Mouse (Mus musculus) liver, embryonic 11.5 days (tissue): ENCODE results near the gene Prrc2a. TPM values are rescaled to one million over a fixed set of nuclear protein-coding genes. Genes with fewer than 3 reads are reported as not detected.

ENCODE experiments used
- ATAC-seq: fragments of 200-750 bp; cut with Nextera tagmentation; replicated peaks from 2 replicates; pipeline ENCODE4 v1.8.0; 2017; ENCODE audit warnings: moderate number of reproducible peaks, mild to moderate bottlenecking, moderate TSS enrichment, moderate library complexity; ENCODE audit not compliant: low FRiP score
- DNase-seq: peaks from one replicate; pipeline ENCODE4 v3.0.0-alpha.2; 2017; ENCODE audit warnings: low spot score
- H3K27ac ChIP-seq: fragments of 300-500 bp; sonication (generic); 2 replicates; pipeline ENCODE4 v1.5.1; 2014; ENCODE audit warnings: mild to moderate bottlenecking, low read depth, low read length, control low read depth
- H3K27me3 ChIP-seq: fragments of 300-500 bp; sonication (generic); replicated peaks from 2 replicates; pipeline ENCODE4 v1.6.1; 2014; ENCODE audit warnings: low read length, mixed read lengths; ENCODE audit not compliant: control insufficient read depth, insufficient read depth
- H3K36me3 ChIP-seq: fragments of 300-500 bp; sonication (generic); 2 replicates; pipeline ENCODE4 v1.6.1; 2014; ENCODE audit warnings: mild to moderate bottlenecking, low read length, moderate library complexity, mixed read lengths; ENCODE audit not compliant: control insufficient read depth, insufficient read depth
- H3K4me1 ChIP-seq: fragments of 300-500 bp; sonication (generic); replicated peaks from 2 replicates; pipeline ENCODE4 v1.6.1; 2014; ENCODE audit warnings: low read length, mixed read lengths; ENCODE audit not compliant: control insufficient read depth, insufficient read depth
- H3K4me2 ChIP-seq: fragments of 300-500 bp; sonication (generic); 2 replicates; pipeline ENCODE4 v1.6.1; 2014; ENCODE audit warnings: mild to moderate bottlenecking, control low read depth, moderate library complexity
- H3K4me3 ChIP-seq: fragments of 300-500 bp; sonication (generic); 2 replicates; pipeline ENCODE4 v1.5.1; 2014; ENCODE audit warnings: low read depth, low read length, control low read depth
- H3K9ac ChIP-seq: fragments of 300-500 bp; sonication (generic); 2 replicates; pipeline ENCODE4 v1.6.1; 2014; ENCODE audit warnings: low read depth, low read length, control low read depth
- H3K9me3 ChIP-seq: fragments of 300-500 bp; sonication (generic); 2 replicates; pipeline ENCODE4 v1.6.1; 2016; ENCODE audit warnings: low read length, inconsistent platforms, mixed read lengths; ENCODE audit not compliant: control insufficient read depth
- WGBS: fragments of 180-500 bp; shearing (Covaris S2); extraction: QIAGEN DNeasy Blood & Tissue Kit; methylation state at CpG from one replicate; pipeline ENCODE4 v1.1.7; 2014; 5-methylcytosine and 5-hydroxymethylcytosine counted together
- polyA plus RNA-seq: library from polyadenylated mRNA; unstranded; fragments of >200 nt; fragmentation: Nextera tagmentation; extraction: Ambion mirVana; gene quantifications from 2 replicates; pipeline ENCODE4 v1.2.1, GENCODE M21; 2014

Prrc2a gene
- polyA plus RNA-seq, 1 experiment from 2014 or later = 205 TPM

DNA sequence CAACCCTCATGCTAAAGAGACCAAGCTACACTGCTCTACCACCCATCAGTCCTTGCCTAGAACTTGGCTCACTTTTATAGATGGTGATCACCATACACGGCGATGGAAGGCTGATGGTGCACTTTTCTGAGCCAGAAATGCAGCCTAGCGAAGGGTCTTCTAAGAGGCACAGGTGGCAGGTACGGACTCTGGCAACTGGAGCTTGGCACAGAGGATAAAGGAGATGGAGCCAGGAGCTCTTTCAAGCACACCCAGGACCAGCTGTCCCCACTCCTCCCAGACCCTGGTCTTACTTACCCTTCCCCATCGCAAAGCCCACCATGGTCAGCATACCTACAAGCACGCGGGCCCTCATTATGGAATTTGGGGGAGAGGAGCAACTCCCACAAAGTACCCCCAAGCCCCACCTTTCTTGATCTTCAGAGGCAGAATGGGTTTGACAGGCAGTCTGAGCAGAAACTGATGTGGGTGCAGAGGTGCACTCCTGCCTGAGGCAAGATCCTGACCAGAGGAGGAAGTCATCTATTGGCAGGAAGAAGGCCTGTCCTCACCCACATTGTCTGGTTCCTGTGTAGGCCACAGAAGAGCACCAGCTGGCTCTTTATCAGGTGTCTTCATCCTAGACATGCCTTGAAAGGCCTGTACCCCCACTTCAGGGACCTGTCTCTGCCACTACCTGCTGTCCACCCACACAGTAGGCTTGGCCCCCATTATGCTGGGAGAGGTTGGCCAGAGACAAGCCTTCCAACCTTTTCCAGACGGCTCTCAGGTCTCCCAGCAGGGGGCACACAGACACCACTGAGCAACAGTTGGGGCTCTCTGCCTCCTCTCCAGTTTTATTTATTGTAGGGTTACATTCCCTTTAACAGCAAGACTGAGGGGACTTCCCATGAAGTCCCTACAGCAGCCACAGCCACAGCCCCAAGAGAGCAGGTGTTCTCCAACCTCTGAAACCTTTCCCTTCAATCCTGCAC lies 49.4 kb downstream of the Prrc2a start, which contains the start of gene Ly6g5b:
Gene Ly6g5b, minus strand, starts transcription at position 383 of the 974 bp plus-strand sequence.
- 79% methylated on average over 8 of the region's 8 CpGs for WGBS
- H3K4me3 ChIP-seq = no peak within 1 kb of the TSS
- DNase-seq (no peak), ATAC-seq (peak; percentile 34; the same call in 1 of the 2 replicates)
- H3K9ac ChIP-seq = no peak within 1 kb of the TSS
- no peak within 1 kb of the TSS for H3K27ac ChIP-seq
- H3K9me3 ChIP-seq = no peaks in the 10 kb centered on the region
- H3K27me3 ChIP-seq = no peaks in the 10 kb centered on the region
- peaks cover 21% of the 10 kb centered on the region for H3K36me3 ChIP-seq
- no peak within 1 kb of the TSS for H3K4me2 ChIP-seq
- H3K4me1 ChIP-seq = peaks cover 5% of the 10 kb centered on the region; the same call in 1 of the 2 replicates

DNA sequence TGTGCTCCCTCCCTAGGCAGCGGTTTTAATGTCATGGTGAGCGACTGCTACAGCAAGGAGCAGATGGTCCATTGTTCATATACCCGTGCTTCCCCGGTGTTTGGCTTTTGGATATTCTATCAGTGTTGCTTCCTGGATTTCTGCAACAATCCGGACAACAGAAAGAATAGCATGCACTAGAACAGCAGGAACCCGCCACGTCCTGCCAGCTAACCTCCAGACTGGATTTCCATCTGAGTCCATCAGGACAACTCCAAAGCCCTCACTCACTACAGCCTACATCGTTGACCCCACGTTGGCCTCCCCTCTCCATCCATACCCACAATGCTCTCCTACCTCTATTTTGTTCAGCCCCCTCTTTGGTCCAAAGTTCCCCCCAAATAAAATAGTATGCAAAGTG lies 52.9 kb downstream of the Prrc2a start:
- H3K4me3 ChIP-seq = no peak overlapping the region
- no peak for ATAC-seq
- peaks cover 2% of the 10 kb centered on the region; the same call in 1 of the 2 replicates for H3K36me3 ChIP-seq
- no peak overlapping the region for H3K27ac ChIP-seq
- DNase-seq = no peak
- H3K4me2 ChIP-seq = no peak overlapping the region
- WGBS = 72% methylated on average over 9 of the region's 9 CpGs
- no peaks in the 10 kb centered on the region for H3K27me3 ChIP-seq
- no peak overlapping the region for H3K9ac ChIP-seq
- no peaks in the 10 kb centered on the region for H3K9me3 ChIP-seq
- no peaks in the 10 kb centered on the region for H3K4me1 ChIP-seq

DNA sequence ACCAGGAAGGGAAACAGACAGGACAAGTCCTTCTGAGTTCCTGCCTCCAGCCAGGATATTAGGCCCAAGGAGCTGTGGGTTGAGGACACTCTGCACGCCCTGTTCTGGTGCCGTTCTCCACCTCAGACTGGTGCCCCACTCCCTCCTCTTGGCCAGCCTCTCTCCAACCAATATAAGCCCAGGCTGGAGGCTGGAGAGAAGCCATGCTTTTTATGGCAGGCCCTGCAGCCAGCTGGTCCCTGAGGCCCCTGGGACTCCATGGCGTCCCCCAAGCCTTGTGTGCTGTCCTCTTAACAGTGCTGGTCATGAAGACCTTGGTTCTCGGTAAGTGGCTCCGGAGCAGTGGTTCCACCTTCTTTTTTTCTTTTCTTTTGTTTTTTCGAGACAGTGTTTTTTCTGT lies 56.6 kb downstream of the Prrc2a start, which contains the start of gene Ly6g5c:
Gene Ly6g5c, plus strand, starts transcription at position 183 of the 400 bp plus-strand sequence.
- H3K4me1 ChIP-seq = peaks cover 32% of the 10 kb centered on the region
- H3K4me2 ChIP-seq = no peak within 1 kb of the TSS
- no peak within 1 kb of the TSS for H3K4me3 ChIP-seq
- H3K27me3 ChIP-seq = no peaks in the 10 kb centered on the region
- no peak within 1 kb of the TSS for H3K9ac ChIP-seq
- no peak for ATAC-seq
- H3K36me3 ChIP-seq = peaks cover 5% of the 10 kb centered on the region; the same call in 1 of the 2 replicates
- 84% methylated on average over 6 of the region's 6 CpGs for WGBS
- no peaks in the 10 kb centered on the region for H3K9me3 ChIP-seq
- no peak within 1 kb of the TSS for H3K27ac ChIP-seq
- DNase-seq = no peak

DNA sequence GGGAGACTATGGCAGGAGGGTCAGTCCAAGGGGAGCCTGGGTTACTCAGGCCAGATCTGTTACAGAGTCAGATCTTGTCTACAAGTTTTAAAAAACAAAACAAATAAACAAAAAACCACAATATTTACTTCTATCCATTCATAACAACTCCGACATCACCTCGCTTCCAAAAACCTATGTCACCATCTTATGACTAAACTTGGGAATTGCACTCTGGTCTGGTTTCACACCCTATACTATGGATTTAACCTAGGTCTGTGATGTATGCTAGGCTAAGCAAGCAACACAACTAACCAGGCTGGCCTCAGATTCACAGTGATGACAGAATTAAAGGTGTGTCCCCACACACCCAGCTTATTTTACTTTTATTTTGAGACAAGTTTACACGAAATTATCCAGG lies 58.2 kb downstream of the Prrc2a start:
- WGBS = 71% methylated on average over 3 of the region's 3 CpGs
- no peak overlapping the region for H3K27ac ChIP-seq
- ATAC-seq = no peak
- H3K9ac ChIP-seq = no peak overlapping the region
- peaks cover 41% of the 10 kb centered on the region for H3K4me1 ChIP-seq
- H3K4me3 ChIP-seq = no peak overlapping the region
- no peaks in the 10 kb centered on the region for H3K27me3 ChIP-seq
- H3K9me3 ChIP-seq = no peaks in the 10 kb centered on the region
- DNase-seq = no peak
- H3K4me2 ChIP-seq = no peak overlapping the region; the same call in 1 of the 2 replicates
- peaks cover 19% of the 10 kb centered on the region for H3K36me3 ChIP-seq

DNA sequence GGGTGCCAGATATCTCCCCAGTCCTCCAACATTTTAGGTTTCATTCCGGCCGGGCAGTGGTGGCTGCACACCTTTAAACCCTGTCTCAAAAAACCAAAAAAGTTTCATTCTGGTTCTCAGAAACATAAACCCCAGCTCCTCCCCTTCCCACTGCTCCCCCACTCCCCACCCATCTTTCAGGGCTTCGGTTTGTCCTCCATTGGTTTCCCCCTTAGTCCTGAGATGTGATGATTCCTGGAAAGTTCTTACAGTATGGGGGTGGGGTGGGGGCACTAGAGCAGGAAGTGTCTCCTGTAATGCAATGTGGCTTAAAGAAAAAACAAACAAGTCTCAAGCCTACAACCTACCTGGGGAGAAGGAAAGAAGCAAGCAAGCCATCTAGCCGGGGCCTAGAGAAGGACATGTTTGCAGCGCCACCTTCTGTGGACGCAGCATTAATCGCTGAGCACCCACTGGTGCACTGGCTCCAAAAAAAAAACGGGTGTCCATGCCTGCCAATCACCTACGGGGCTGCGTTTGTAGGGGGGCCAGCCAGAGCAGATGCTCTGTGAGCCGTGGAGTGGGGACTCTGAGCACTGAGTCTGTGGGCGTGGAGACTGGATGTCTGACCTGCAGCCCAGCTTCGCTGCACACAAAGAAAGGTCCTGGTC lies 58.8 kb downstream of the Prrc2a start:
- Histone ChIP-seq H3K27ac (peak overlapping the region; percentile 57), H3K4me3 (no peak overlapping the region), H3K4me1 (peaks cover 41% of the 10 kb centered on the region), H3K27me3 (no peaks in the 10 kb centered on the region), H3K36me3 (peaks cover 26% of the 10 kb centered on the region), H3K9me3 (no peaks in the 10 kb centered on the region), H3K4me2 (peak overlapping the region; percentile 27), H3K9ac (peak overlapping the region; percentile 7; the same call in 1 of the 2 replicates)
- peak; percentile 53; the same call in 1 of the 2 replicates for ATAC-seq
- no peak for DNase-seq
- WGBS = 30% methylated on average over 13 of the region's 13 CpGs

DNA sequence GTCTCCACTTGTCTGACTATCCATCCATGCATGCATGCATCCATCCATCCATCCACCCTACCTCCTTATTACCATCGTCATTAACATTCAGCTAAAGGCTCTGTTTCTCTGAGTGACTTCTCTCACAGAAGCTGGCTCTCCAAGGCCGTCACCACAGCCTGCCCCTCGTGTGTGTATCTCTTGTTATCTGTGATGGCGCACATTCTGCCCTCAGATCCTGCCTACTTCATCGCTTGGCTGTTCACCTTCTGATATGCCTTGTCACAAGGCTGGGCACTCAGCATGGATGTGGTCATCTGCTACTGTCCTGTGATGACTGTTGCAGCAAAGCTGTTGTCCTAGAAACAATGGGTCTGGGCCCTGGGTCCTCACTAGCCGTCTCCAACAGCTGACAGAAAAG lies 59.9 kb downstream of the Prrc2a start:
- H3K36me3 ChIP-seq = peaks cover 30% of the 10 kb centered on the region
- H3K27me3 ChIP-seq = no peaks in the 10 kb centered on the region
- no peak overlapping the region for H3K4me3 ChIP-seq
- ATAC-seq (peak; percentile 85), DNase-seq (no peak)
- H3K4me2 ChIP-seq = peak overlapping the region; percentile 27
- 44% methylated on average over 6 of the region's 6 CpGs for WGBS
- peaks cover 41% of the 10 kb centered on the region for H3K4me1 ChIP-seq
- H3K27ac ChIP-seq = peak overlapping the region; percentile 73
- H3K9ac ChIP-seq = peak overlapping the region; percentile 52
- H3K9me3 ChIP-seq = no peaks in the 10 kb centered on the region

DNA sequence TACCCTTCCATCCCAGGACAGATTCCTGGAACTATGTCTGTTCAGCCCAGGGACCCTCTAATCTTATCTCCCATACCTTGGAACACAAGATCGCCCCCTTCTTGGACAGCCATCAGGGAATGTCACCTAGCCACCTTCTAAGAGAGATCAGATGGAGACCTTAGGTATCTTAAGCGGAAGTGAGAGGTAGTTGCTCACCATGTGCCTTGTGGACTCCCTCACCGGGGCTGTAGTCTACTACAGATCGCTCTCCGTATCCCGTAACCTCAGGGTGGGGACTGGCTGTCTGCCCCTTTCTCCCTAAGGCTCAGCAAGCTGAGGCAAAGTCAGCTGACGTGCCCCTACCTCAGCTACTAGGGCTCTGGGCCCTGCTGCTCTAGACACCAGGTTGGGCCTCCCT lies 60.6 kb downstream of the Prrc2a start:
- Histone ChIP-seq H3K4me1 (peaks cover 41% of the 10 kb centered on the region), H3K36me3 (peaks cover 34% of the 10 kb centered on the region), H3K27me3 (no peaks in the 10 kb centered on the region), H3K4me3 (no peak overlapping the region), H3K4me2 (peak overlapping the region; percentile 27), H3K9ac (peak overlapping the region; percentile 52), H3K27ac (peak overlapping the region; percentile 73), H3K9me3 (no peaks in the 10 kb centered on the region)
- WGBS = 75% methylated on average over 7 of the region's 7 CpGs
- no peak for DNase-seq
- ATAC-seq = no peak

DNA sequence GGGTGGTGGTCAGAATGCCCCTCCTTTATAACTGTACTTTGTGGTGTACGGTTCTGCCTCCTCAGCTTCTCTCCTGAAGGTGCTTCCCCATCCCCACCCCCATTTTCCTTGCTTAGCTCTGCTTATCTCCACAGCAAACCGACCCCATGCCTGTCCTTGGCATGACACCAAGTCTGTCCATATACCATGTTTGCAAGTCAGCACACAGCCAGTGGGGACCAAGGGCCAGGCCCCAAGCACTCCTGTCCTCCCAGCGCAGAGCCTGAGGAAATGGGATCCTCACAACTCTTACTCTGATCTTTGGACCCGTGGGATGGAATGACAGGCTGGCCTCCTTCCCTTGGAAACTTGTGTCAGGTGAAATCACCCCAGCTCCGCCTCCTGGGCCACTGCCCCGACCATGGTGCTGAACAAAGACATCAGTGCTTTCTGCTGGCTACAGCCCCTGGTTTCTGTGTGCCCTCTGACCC lies 61.4 kb downstream of the Prrc2a start:
- H3K9me3 ChIP-seq = no peaks in the 10 kb centered on the region
- H3K4me3 ChIP-seq = no peak overlapping the region
- H3K4me1 ChIP-seq = peaks cover 41% of the 10 kb centered on the region
- H3K27ac ChIP-seq = peak overlapping the region; percentile 73; the same call in 1 of the 2 replicates
- no peak for DNase-seq
- H3K36me3 ChIP-seq = peaks cover 34% of the 10 kb centered on the region
- WGBS = 59% methylated on average over 6 of the region's 6 CpGs
- H3K27me3 ChIP-seq = no peaks in the 10 kb centered on the region
- no peak for ATAC-seq
- H3K4me2 ChIP-seq = no peak overlapping the region
- H3K9ac ChIP-seq = peak overlapping the region; percentile 52
